Mouse (Mus musculus) induced T-regulatory cell, adult 2 months (primary cell): ENCODE results near the gene Gm12216.

Source experiments
- DNase-seq: peaks from one replicate; pipeline ENCODE4 v3.0.0-alpha.2; 2012; ENCODE audit warnings: low read depth

Gm12216 gene

DNA sequence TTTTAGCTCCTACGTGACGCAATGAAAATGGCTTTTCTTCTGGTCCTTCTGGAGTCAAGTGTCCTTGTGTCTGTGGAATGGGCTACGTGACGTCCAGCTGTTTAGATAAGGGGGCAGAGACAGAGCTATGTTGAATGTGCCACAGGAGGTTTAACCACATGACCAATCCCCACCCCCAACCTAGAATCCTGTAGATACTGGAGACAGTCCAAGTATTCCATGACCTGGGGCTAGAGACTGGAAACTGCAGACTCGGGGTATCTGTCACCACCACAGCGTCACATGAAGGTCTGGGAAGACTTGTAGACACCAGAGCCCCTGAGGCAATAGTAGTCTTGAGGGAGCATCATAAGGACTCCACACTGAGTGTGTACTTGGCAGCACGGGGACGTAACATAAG, 63.2 kb downstream of the Gm12216 start:
- peak; percentile 34 for DNase-seq

DNA sequence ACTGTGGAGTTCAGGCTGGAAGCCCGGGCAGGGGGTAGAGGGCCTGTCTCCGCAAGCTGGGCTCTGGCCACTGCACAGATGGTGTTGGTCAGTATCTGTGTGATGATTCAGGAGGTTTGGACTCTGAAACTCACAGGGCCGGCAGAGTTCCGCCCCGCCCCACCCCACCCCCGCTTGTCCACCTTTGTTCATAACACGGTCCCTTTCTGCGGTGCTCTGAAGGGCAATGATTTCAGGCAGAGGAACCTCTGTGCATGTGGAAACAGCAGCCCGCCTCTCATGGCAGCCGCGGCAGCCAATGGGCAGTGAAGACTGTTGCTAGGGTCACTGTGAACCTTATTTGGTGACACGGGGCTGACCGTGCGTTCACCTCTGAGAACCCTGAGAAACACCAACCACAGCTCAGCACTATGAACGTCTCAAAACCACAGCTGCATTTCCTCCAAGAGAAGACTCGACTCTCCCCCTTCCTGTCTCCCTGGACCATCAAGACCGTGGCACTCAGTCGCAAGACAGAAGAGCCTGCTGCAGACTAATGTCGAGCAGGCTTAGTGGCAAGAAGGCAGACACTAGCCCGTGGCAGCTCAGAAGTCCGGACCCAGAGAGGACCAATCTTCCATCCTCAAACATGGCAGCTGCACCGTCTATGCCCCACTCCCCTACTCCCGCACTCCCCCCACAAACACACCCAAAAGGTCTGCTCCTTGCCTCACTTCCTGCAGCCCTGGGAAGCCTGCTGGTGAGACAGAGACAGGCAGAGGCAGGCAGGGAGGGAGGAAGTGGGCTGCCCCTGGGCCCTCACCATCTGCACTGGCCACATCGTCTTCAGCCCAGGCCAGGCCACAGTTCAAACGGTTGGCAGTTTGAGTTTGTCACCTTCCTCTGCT, 64.1 kb downstream of the Gm12216 start:
- DNase-seq: peak; percentile 90

DNA sequence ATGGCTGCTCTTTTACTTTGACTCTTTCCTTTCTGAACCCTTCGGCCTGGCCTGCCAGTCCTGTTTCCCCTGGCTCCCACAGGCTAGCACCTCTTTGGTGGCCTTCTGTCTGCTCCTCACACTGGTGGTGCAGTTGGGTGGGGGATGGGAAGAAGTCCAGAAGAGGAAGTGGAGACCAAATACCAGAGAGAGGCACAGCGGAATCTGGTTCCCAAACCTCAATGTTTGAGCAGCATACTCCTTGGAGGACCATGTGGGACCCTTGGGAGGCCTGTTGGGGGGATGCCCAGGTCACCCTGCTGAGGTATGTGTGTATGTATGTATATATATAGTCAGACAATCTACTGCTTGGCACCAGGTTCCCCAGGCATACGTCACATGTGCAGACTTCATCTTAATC, 65.0 kb downstream of the Gm12216 start:
- DNase-seq: peak; percentile 42

GRCm38 (mm10) chr11:53792986-53793385, 66.1 kb downstream of the Gm12216 start:
- DNase-seq: no peak

DNA sequence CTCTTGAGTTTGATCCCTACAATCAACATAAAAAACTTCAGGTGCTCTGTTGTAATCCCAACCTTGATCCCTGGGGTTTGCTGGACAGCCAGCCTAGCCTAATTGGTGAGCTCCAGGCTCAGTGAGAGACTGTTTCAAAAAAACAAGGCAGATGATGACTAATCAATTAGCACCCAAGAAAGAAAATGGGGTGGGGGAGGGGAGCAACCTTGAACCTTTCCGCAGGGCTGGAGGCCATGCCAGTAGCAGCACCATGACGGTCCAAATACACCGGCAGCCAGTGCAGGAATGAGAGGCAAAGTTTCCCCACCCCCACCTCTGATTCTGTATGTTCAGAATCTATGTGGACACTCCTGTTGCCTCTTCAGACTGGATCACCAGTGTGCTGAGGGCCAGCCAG, 69.8 kb downstream of the Gm12216 start:
- no peak for DNase-seq

DNA sequence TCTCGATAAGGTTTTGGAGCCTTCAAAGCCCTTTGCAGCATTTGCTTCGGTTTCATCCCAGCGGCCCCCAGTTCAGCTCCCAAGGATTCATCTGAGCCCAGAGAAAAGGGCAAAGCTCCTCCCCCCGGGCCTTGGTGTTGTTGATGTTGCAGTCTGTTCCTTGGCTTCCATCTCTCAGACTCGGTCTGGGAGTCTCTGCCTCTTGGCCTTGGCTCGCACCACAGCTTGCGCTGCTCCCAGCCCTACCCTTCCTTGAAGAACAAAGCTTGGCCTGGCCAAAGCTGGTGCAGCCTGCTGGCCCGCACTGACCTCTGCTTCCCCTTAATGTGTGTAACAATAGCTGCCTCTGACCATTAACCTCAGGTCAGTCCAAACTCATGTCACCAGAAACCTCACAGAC, 70.9 kb downstream of the Gm12216 start:
- no peak for DNase-seq

DNA sequence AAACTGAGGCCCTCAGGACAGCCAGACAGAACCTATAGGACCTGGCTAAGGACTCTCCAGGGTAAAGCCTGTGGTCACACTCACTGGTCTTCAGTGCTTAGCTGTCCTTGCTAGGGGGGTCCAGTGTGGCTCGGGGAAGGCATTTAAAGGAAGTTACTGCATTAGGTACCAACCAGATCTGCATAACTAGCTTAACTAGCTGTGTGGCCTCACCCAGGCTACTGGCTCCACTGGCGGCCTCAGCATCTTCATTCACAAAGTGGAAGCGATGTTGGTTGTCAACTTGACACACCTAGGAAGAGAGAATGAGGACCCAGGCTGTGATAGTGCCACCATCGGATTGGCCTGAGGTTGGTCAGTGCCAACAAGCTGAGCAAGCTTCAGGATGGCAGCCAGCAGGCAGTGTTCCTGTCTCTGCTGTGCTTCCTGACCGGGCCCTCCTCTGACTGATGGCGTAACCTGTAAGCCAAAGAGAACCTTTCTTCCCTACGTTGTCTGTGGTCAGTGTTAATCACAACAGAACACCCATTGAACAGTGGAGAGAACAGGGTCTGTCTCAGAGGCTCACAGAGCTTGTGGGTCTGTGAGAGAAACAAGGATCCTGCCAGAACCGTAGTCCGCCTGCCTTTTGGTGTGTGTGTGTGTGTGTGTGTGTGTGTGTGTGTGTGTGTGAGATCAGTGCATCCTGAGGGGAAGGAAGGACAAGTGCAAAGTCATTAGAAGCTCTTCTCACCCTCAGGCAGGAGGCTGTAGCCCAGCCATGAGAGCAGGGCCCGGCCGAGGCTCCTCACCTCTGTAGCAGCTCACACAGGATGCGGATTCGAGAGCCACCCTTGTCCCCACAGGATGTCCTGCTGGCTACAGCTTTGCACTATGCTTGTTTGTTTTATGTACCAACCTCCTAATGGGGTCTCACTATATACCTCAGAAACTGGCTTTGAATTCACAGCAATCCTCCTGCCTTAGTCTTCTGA, 72.7 kb downstream of the Gm12216 start:
- peak; percentile 60 for DNase-seq

- peak; percentile 70 for DNase-seq
Measured at GRCm38 (mm10) chr11:53785311-53785936, 73.6 kb downstream of the Gm12216 start.

DNA sequence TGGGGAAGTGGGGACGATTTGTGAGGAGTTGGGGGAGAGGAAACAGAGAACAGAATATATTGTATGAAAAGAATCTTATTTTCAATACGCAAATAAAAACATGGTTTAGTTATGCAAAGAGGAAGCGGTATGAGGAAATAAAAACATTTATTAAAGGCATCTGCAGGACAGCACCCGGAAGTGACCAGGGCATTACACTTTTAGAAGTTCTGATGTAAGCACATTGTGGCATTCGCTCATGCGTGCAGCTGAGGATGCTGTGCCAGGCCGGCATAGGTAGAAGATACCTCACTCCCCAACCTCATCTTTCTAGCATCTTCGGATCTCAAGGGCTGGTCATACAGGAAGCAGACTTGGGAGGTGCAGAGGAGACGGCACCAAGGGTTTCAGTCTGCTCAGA, 75.8 kb downstream of the Gm12216 start:
- peak; percentile 31 for DNase-seq

DNA sequence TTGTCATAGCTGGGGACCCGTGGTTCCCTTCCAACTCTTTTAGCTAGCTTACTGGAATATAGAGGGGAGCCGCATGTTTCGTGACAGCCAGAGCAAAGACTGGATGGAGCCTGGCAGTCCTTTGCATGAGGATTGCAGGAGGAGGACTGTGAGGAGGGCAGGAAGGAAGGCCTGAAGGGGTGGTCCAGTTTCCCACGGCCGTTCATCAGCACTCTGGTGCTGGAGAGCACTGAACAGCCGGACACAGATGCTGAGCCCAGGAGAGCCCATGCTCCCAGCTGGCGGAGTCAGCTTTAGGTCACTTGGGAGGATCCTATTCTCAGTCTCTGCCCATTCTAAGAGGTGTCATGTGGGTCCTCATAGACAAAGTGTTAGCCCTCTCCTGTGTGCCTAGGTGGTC, 77.1 kb downstream of the Gm12216 start:
- peak; percentile 35 for DNase-seq

DNA sequence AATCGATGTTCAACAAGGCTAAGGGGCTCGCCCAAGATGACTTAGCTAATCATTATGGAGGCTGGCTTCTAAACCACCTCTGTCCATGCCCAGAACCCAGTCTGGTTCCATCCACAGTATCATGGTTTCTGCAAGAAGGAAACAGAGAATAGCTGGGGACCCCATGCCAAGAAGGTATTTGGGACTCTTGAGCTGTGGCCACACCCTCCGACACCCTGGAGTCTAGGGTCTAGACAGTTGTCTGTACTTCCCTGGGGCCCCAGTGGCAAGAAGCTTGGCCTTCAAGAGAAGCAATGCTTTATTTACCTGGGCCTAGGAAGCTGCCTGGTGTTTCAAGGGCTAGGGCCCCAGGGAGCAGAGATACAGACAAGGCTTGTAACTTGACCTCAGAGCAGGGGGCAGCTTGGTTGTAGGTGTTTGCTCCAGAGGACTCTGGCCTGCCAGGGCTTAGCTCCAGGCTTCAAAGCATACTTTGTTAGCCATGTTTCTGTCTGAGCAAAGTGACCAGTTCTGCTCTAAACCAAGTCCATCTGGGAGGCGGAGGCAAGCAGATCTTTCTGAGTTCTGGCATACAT, 77.8 kb downstream of the Gm12216 start:
- DNase-seq: peak; percentile 40

DNA sequence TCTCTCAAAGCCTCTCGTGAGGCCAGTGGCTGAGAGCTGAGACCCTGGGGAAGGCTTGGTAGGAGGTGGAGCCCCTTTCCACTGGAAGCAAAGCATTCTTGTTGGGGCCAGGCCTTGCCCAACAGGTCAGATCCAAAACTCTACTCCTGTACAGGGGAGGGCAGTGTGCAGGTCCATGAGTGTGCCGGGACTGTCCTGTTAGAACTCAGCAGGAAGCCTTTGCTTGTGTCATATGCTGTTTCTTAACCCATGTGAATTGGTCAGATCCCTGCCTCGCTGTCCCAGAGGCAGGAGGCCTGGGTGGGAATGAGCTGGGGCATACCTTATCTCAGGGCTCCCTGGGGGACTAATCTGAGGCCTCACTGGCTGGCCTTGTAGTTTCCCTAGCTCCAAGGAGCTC, 78.8 kb downstream of the Gm12216 start:
- peak; percentile 35 for DNase-seq

- DNase-seq: peak; percentile 40
Measured at GRCm38 (mm10) chr11:53779808-53780207, 79.2 kb downstream of the Gm12216 start.

GRCm38 (mm10) chr11:53778455-53778854, 80.6 kb downstream of the Gm12216 start:
- DNase-seq: peak; percentile 69

- peak; percentile 52 for DNase-seq
Measured at GRCm38 (mm10) chr11:53777736-53778135, 81.3 kb downstream of the Gm12216 start.

DNA sequence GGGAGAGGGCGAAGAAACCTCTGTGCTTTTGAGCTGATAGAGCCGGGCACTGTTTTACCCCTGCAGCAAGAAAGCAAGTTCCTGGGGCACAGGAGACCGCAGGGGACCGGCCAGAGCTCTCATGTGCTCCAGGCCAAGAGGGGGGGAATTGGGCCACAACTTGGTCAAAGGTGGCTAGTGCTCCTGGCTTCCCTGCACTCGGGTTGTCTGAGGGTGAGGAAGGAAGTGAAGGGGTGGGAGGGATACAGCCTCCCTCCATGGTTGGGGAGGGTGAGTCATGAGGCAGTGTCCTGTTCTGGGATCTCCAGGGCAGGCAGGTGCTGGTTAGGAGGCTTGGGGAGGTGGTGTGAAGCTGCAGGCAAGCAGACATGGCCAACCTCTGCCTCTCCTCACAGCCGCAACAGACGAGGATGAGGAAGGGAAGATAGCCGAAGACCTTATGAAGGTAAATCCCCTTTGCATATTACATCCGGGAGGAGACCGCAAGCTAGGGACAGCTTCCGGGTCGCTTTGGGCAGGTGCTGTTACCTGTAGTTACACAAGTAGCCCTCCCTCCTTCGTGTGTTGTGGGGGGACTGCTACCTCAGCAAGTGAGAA, 84.3 kb downstream of the Gm12216 start:
- DNase-seq: peak; percentile 77

DNA sequence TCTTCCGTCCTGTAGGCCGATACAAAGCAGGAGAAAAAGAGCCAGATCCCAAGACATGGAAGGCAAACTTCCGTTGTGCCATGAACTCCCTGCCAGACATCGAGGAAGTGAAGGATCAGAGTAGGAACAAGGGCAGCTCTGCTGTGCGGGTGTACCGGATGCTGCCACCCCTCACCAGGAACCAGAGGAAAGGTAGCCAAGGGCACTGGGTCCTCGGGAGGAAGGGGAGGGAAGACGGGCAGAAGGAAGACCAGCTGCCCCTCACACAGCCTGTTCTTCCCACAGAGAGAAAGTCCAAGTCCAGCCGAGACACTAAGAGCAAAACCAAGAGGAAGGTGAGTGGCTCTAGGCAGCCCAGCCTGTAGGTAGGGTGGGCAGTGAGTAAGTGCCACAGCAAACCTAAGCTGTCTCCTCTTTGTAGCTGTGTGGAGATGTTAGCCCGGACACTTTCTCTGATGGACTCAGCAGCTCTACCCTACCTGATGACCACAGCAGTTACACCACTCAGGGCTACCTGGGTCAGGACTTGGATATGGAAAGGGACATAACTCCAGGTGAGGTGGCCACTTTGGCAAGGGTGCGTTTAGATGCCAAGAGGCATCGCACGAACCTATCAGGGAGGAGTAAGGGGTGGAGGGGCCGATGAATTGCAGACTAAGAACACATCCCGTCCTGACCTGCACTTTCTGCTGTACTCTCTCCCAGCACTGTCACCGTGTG, 85.3 kb downstream of the Gm12216 start:
- DNase-seq: no peak

- DNase-seq: peak; percentile 51
Measured at GRCm38 (mm10) chr11:53773087-53773486, 86.0 kb downstream of the Gm12216 start, which contains the start of gene Gm17334. TSS of gene Gm17334 (minus strand) at chr11:53773187.

DNA sequence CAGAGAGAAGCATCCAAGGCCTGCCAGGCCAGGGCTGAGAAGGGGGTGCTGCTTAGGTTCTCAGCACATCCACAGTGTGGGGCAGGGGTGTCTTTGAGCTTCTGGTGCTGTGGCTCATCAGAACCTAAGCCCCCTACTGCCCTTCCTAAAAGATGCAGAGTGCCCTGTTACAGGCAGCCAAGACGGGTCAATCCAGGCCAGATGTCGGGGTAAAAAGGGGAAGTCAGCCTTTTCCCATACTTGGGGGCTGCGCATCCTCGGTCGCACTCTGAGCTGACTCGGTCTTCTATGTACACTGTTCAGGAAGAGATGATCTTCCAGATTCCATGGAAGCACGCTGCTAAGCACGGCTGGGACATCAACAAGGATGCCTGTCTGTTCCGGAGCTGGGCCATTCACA, 86.5 kb downstream of the Gm12216 start:
- DNase-seq: peak; percentile 53

DNA sequence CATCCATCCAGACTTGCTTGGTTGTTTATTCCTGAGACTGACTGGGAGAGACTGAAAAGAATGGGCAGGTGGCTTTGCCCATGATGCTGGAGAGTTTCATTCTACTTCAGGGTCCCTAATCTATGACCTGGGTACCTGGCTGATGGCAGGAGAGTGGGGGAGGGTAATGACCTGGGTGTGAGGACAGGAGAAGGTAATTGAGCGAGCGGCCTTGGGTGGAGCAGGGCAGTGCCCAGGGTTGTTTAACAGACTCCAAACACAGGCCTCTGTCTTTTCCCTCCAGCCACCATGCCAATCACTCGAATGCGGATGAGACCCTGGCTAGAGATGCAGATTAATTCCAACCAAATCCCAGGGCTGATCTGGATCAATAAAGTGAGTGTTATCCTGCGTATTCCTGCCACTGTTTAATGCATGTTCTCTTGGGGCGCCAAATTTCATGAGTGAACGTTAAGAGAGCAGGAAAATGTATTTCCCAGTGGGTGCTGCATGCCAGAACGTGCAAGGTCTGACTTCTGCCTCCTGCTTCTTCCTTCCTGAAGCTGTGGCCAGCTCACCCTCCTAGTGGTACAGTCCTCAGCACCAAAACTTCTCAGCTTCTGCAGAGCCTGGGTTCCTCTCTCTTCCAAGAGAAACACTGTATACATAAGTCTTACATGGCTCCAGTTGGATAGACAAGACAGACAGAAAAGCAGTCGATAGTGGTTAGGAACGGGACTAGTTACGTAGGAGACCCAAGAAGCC, 87.9 kb downstream of the Gm12216 start:
- peak; percentile 60 for DNase-seq
